Mouse (Mus musculus) CH12.LX (cell line): ENCODE data around the gene Dnhd1. TPM values are rescaled to one million over a fixed set of nuclear protein-coding genes. Genes with fewer than 3 reads are reported as not detected.

ENCODE experiments used
- DNase-seq: peaks from one replicate; pipeline ENCODE4 v3.0.0-alpha.2; 2013; ENCODE audit errors: extremely low read depth
- H3K27ac ChIP-seq: 2 replicates; pipeline ENCODE4 v1.5.1; 2012; ENCODE audit warnings: low read depth, mild to moderate bottlenecking, control low read depth, moderate library complexity; ENCODE audit not compliant: insufficient read depth
- H3K27me3 ChIP-seq: replicated peaks from 2 replicates; pipeline ENCODE3; 2012; ENCODE audit warnings: inconsistent platforms
- H3K36me3 ChIP-seq, 2 experiments: replicated peaks in 1 of 2; 2 replicates each; pipeline versions ENCODE3 to v1.6.1; 2012; ENCODE audit warnings: inconsistent platforms in 1 of 2, low read length in 1 of 2, mild to moderate bottlenecking in 1 of 2, mixed read lengths in 1 of 2, moderate library complexity in 1 of 2; ENCODE audit not compliant: control insufficient read depth in 1 of 2, insufficient read depth in 1 of 2
- H3K4me1 ChIP-seq, 2 experiments: 2 replicates each; pipeline ENCODE4 v1.6.1; 2012; ENCODE audit warnings: inconsistent platforms in 1 of 2, moderate library complexity in 1 of 2; ENCODE audit not compliant: insufficient read depth in 2 of 2, control insufficient read depth in 1 of 2
- H3K4me2 ChIP-seq: 2 replicates; pipeline ENCODE4 v1.6.1; 2012; ENCODE audit warnings: low read depth, mild to moderate bottlenecking, control low read depth; ENCODE audit not compliant: poor library complexity, insufficient read depth, severe bottlenecking
- H3K4me3 ChIP-seq, 3 experiments: fragments of 150-350 bp in 1 of 3; sonication (generic) in 1 of 3; replicated peaks in 1 of 3; 2 replicates each; pipeline versions ENCODE3 to v1.5.1; 2011 to 2012; ENCODE audit warnings: low read depth in 2 of 3, low read length in 2 of 3, mild to moderate bottlenecking in 2 of 3, moderate library complexity in 2 of 3, control low read depth in 1 of 3, improper control_type of control experiment in 1 of 3, inconsistent platforms in 1 of 3, mixed read lengths in 1 of 3; ENCODE audit not compliant: poor library complexity in 1 of 3
- H3K79me2 ChIP-seq: replicated peaks from 2 replicates; pipeline ENCODE4 v1.6.1; 2012; ENCODE audit warnings: mild to moderate bottlenecking, moderate library complexity; ENCODE audit not compliant: control insufficient read depth, poor library complexity, insufficient read depth, severe bottlenecking; ENCODE audit errors: extremely low read depth
- H3K9ac ChIP-seq: 2 replicates; pipeline ENCODE4 v1.6.1; 2012; ENCODE audit warnings: low read depth, mild to moderate bottlenecking, control low read depth, moderate library complexity; ENCODE audit not compliant: insufficient read depth
- H3K9me3 ChIP-seq: replicated peaks from 2 replicates; pipeline ENCODE3; 2012; ENCODE audit warnings: low read length, inconsistent platforms, mixed read lengths
- BHLHE40 ChIP-seq: IDR thresholded peaks from 2 replicates; pipeline ENCODE4 v1.6.1; 2011; ENCODE audit warnings: mild to moderate bottlenecking, low read depth, low read length, improper control_type of control experiment
- CTCF ChIP-seq, 2 experiments: IDR thresholded peaks in 1 of 2; conservative IDR thresholded peaks in 1 of 2; 2 replicates each; pipeline ENCODE4 v1.5.1; 2011 to 2012; ENCODE audit warnings: low read depth in 2 of 2, low read length in 2 of 2, improper control_type of control experiment in 1 of 2, inconsistent platforms in 1 of 2, mild to moderate bottlenecking in 1 of 2, moderate library complexity in 1 of 2
- E2F4 ChIP-seq: IDR thresholded peaks from 2 replicates; pipeline ENCODE4 v1.6.1; 2011; ENCODE audit warnings: low read depth, low read length, improper control_type of control experiment; ENCODE audit not compliant: insufficient replicate concordance
- ELF1 ChIP-seq: IDR thresholded peaks from 2 replicates; pipeline ENCODE4 v1.6.1; 2014; ENCODE audit warnings: low read depth, mild to moderate bottlenecking, inconsistent platforms, low read length, improper control_type of control experiment
- ETS1 ChIP-seq: conservative IDR thresholded peaks from 2 replicates; pipeline ENCODE4 v1.6.1; 2012; ENCODE audit warnings: low read depth, mild to moderate bottlenecking, inconsistent platforms, low read length, improper control_type of control experiment, moderate library complexity
- HCFC1 ChIP-seq: IDR thresholded peaks from 2 replicates; pipeline ENCODE4 v1.6.1; 2012; ENCODE audit warnings: low read depth, mild to moderate bottlenecking, inconsistent platforms, low read length, improper control_type of control experiment
- IRF4 ChIP-seq: IDR thresholded peaks from 2 replicates; pipeline ENCODE4 v1.6.1; 2014; ENCODE audit warnings: low read depth, mild to moderate bottlenecking, inconsistent platforms, low read length, improper control_type of control experiment
- MAFK ChIP-seq: IDR thresholded peaks from 2 replicates; pipeline ENCODE4 v1.6.1; 2011; ENCODE audit warnings: low read length, improper control_type of control experiment; ENCODE audit not compliant: insufficient replicate concordance
- MAX ChIP-seq: IDR thresholded peaks from 2 replicates; pipeline ENCODE4 v1.6.1; 2011; ENCODE audit warnings: low read length, improper control_type of control experiment
- MAZ ChIP-seq: IDR thresholded peaks from 2 replicates; pipeline ENCODE4 v1.6.1; 2012; ENCODE audit warnings: low read depth, mild to moderate bottlenecking, inconsistent platforms, low read length, improper control_type of control experiment, moderate library complexity
- MXI1 ChIP-seq: IDR thresholded peaks from 2 replicates; pipeline ENCODE4 v1.6.1; 2011; ENCODE audit warnings: mild to moderate bottlenecking, low read depth, low read length, improper control_type of control experiment
- NELFE ChIP-seq: IDR thresholded peaks from 2 replicates; pipeline ENCODE4 v1.6.1; 2011; ENCODE audit warnings: low read depth, low read length, improper control_type of control experiment
- POLR2AphosphoS2 ChIP-seq: IDR thresholded peaks from 2 replicates; pipeline ENCODE4 v1.6.1; 2011; ENCODE audit warnings: low read depth, low read length, improper control_type of control experiment
- RAD21 ChIP-seq: IDR thresholded peaks from 2 replicates; pipeline ENCODE4 v1.6.1; 2011; ENCODE audit warnings: low read depth, mild to moderate bottlenecking, low read length, improper control_type of control experiment, moderate library complexity
- SIN3A ChIP-seq: IDR thresholded peaks from 2 replicates; pipeline ENCODE4 v1.6.1; 2012; ENCODE audit warnings: low read length, improper control_type of control experiment, inconsistent platforms
- SMC3 ChIP-seq: IDR thresholded peaks from 2 replicates; pipeline ENCODE4 v1.6.1; 2011; ENCODE audit warnings: low read depth, low read length, improper control_type of control experiment
- TCF12 ChIP-seq: IDR thresholded peaks from 2 replicates; pipeline ENCODE4 v1.6.1; 2014; ENCODE audit warnings: low read depth, mild to moderate bottlenecking, inconsistent platforms, low read length, improper control_type of control experiment
- UBTF ChIP-seq: IDR thresholded peaks from 2 replicates; pipeline ENCODE4 v1.6.1; 2012; ENCODE audit warnings: low read depth, mild to moderate bottlenecking, inconsistent platforms, low read length, improper control_type of control experiment, moderate library complexity
- USF1 ChIP-seq: IDR thresholded peaks from 2 replicates; pipeline ENCODE4 v1.6.1; 2014; ENCODE audit warnings: low read depth, mild to moderate bottlenecking, inconsistent platforms, low read length, improper control_type of control experiment
- ZMIZ1 ChIP-seq: IDR thresholded peaks from 2 replicates; pipeline ENCODE4 v1.6.1; 2012; ENCODE audit warnings: low read depth, mild to moderate bottlenecking, inconsistent platforms, low read length, improper control_type of control experiment
- dilution Hi-C: fragments of 300-500 bp; cut with MboI; formaldehyde crosslinking; loops from 2 replicates; pipeline ENCODE4 v1.14.3; 2020; ENCODE audit warnings: low sequenced_read_pairs; ENCODE audit not compliant: extremely low pct_unique_long_range_greater_than_20kb, extremely low pct_ligation_motif_present
- in situ Hi-C: fragments of 300-500 bp; cut with MboI; formaldehyde crosslinking; loops from 3 replicates; pipeline ENCODE4 v1.14.3; 2019; ENCODE audit warnings: low sequenced_read_pairs, low pct_ligation_motif_present, low pct_unique_long_range_greater_than_20kb, mixed read lengths
- polyA plus RNA-seq: library from polyadenylated mRNA; unstranded; fragments of >175 nt; gene quantifications from 2 replicates; pipeline ENCODE4 v1.2.1, GENCODE M21; 2012; ENCODE audit warnings: low read depth; ENCODE audit not compliant: insufficient read length
- total RNA-seq, 2 experiments: library from RNA; depleted of rRNA; stranded (reverse); fragments of 300-350 nt in 1 of 2; fragments of >200 nt in 1 of 2; gene quantifications; 2 replicates each; pipeline ENCODE4 v1.2.3; 2012 to 2014

Gene Dnhd1
- total and polyA plus RNA-seq, 3 experiments: 0.08 to 0.41 (median 0.23) TPM

GRCm38 (mm10) chr7:105708733-105709132 lies 58.1 kb downstream of the Dnhd1 start:
- no peaks in the 10 kb centered on the region for H3K4me1 ChIP-seq
- H3K9ac ChIP-seq: no peak overlapping the region
- H3K79me2 ChIP-seq: no peaks in the 10 kb centered on the region
- no peaks in the 10 kb centered on the region for H3K9me3 ChIP-seq
- dilution Hi-C loops: no loop called here
- H3K36me3 ChIP-seq: no peaks in the 10 kb centered on the region
- H3K27me3 ChIP-seq: no peaks in the 10 kb centered on the region
- no peak overlapping the region for H3K27ac ChIP-seq
- no peak overlapping the region for H3K4me2 ChIP-seq
- DNase-seq: no peak
- no peak overlapping the region for H3K4me3 ChIP-seq
- TF ChIP-seq IRF4: no peak
- no peak for TF ChIP-seq TCF12
- TF ChIP-seq ETS1: no peak
- TF ChIP-seq MAX: no peak
- TF ChIP-seq MXI1: no peak
- no peak for TF ChIP-seq ZMIZ1
- TF ChIP-seq USF1: no peak
- TF ChIP-seq RAD21: no peak
- TF ChIP-seq E2F4: no peak
- no peak for TF ChIP-seq UBTF
- in situ Hi-C loops: no loop called here

- peak; percentile 23 for DNase-seq
- TF ChIP-seq BHLHE40 (no peak), SMC3 (0 out of 2 replicates have a peak, but pooled peaks have one; percentile 2), SIN3A (no peak), POLR2AphosphoS2 (no peak), RAD21 (peak; percentile 10), NELFE (no peak), CTCF (conservative IDR thresholded peaks at IDR 0.05 in 1 of 2, IDR thresholded peaks at IDR 0.05 in 1 of 2; ENCODE audit: low read depth in 2 of 2, low read length in 2 of 2) (peak; percentile 31 to 56; a peak in 2 of 4 replicates), MAZ (no peak), HCFC1 (no peak), ELF1 (no peak), MAFK (no peak)
- Histone ChIP-seq H3K9me3 (no peaks in the 10 kb centered on the region), H3K27me3 (no peaks in the 10 kb centered on the region), H3K27ac (no peak overlapping the region), H3K36me3 (peaks cover 0 to 10% of the 10 kb centered on the region in 2 experiments), H3K4me1 (no peaks in the 10 kb centered on the region), H3K9ac (no peak overlapping the region), H3K4me2 (no peak overlapping the region), H3K79me2 (no peaks in the 10 kb centered on the region), H3K4me3 (no peak overlapping the region)
- in situ Hi-C loops (no loop called here), dilution Hi-C loops (no loop called here)
Observed at GRCm38 (mm10) chr7:105715366-105715765, 64.7 kb downstream of the Dnhd1 start.
